Mouse (Mus musculus) brain, embryonic 14.5 days (tissue): ENCODE measurements around the gene Zfp784. TPM values are rescaled to one million over a fixed set of nuclear protein-coding genes. Genes with fewer than 3 reads are reported as not detected.
"Not testable (repeated sequence)": the region's sequence is repeated elsewhere in the genome, so short reads cannot be mapped to it uniquely, and the experiment has no call there.

Source experiments
- DNase-seq: peaks from one replicate; pipeline ENCODE4 v3.0.0-alpha.2; 2011; ENCODE audit warnings: low read depth
- CTCF ChIP-seq: fragments of 200-500 bp; IDR thresholded peaks from 2 replicates; pipeline ENCODE4 v1.5.1; 2012; ENCODE audit warnings: inconsistent platforms, mild to moderate bottlenecking, moderate library complexity, borderline replicate concordance; ENCODE audit not compliant: insufficient read depth, insufficient read length; ENCODE audit errors: extremely low read depth
- POLR2A ChIP-seq: fragments of 200-500 bp; IDR thresholded peaks from 2 replicates; pipeline ENCODE4 v1.6.1; 2012; ENCODE audit warnings: mild to moderate bottlenecking, inconsistent platforms, borderline replicate concordance; ENCODE audit not compliant: poor library complexity, insufficient read depth, insufficient read length, severe bottlenecking; ENCODE audit errors: extremely low read depth
- polyA plus RNA-seq: library from polyadenylated mRNA; depleted of rRNA; stranded (reverse); fragments of >200 nt; gene quantifications from 2 replicates; pipeline ENCODE4 v1.2.3, GENCODE M21; 2012

The Zfp784 gene
- polyA plus RNA-seq, 1 experiment, result 7.6 TPM

GRCm38 (mm10) chr7:5017352-5017751 lies 20.9 kb downstream of the Zfp784 start:
- DNase-seq, result no peak
- TF ChIP-seq CTCF (peak; percentile 1; the same call in 1 of the 2 replicates), POLR2A (no peak)

GRCm38 (mm10) chr7:5016920-5017319 lies 21.3 kb downstream of the Zfp784 start:
- TF ChIP-seq CTCF (no peak), POLR2A (no peak)
- DNase-seq, result no peak

- DNase-seq, result no peak
- TF ChIP-seq POLR2A (no peak), CTCF (no peak)
These were observed 22.2 kb downstream of the Zfp784 start for GRCm38 (mm10) chr7:5016057-5016456.

- DNase-seq, result peak; percentile 98
- TF ChIP-seq CTCF (no peak), POLR2A (peak; percentile 55; the same call in 1 of the 2 replicates)
These were observed 22.9 kb downstream of the Zfp784 start, which contains the start of gene Gm44973 for GRCm38 (mm10) chr7:5015118-5016001. Gm44973 (plus strand) TSS chr7:5015496.

GRCm38 (mm10) chr7:5014251-5015117 lies 23.8 kb downstream of the Zfp784 start, which contains the start of the genes Zfp524 and Fiz1:
Zfp524 (plus strand) TSS chr7:5014415.
Fiz1 (minus strand) TSS chr7:5014697.
- peak; percentile 99 for DNase-seq
- TF ChIP-seq CTCF (no peak), POLR2A (peak; percentile 20; the same call in 1 of the 2 replicates)

GRCm38 (mm10) chr7:5012681-5013513 lies 25.3 kb downstream of the Zfp784 start:
- TF ChIP-seq CTCF (no peak), POLR2A (no peak)
- no peak for DNase-seq

- no peak for DNase-seq
- TF ChIP-seq CTCF, result no peak
- TF ChIP-seq POLR2A, result no peak
These were observed 30.0 kb downstream of the Zfp784 start for GRCm38 (mm10) chr7:5008229-5008628.

GRCm38 (mm10) chr7:5002876-5003275 lies 35.4 kb downstream of the Zfp784 start:
- not testable (repeated sequence) for DNase-seq

GRCm38 (mm10) chr7:4999876-5000275 lies 38.4 kb downstream of the Zfp784 start:
- TF ChIP-seq CTCF, result peak; percentile 7; the same call in 1 of the 2 replicates
- no peak for TF ChIP-seq POLR2A
- no peak for DNase-seq

- TF ChIP-seq CTCF, result no peak
- TF ChIP-seq POLR2A, result no peak
- no peak for DNase-seq
These were observed 41.3 kb downstream of the Zfp784 start for GRCm38 (mm10) chr7:4996934-4997333.
